Mouse (Mus musculus): ENCODE results near the gene Xkr7. TPM values are rescaled to one million over a fixed set of nuclear protein-coding genes. Genes with fewer than 3 reads are reported as not detected.

Xkr7 gene
- polyA plus RNA-seq (2016; fragmentation: Nextera tagmentation; extraction: Ambion mirVana) = 0.14 and 0.20 TPM in 2 replicates

GRCm38 (mm10) chr2:153031126-153032082, at the start of gene Xkr7:
Gene Xkr7, plus strand, starts transcription at chr2:153031852.
- Histone ChIP-seq H3K27me3 (ENCODE audit: poor library complexity, severe bottlenecking) (peaks cover 65% of the 10 kb centered on the region), H3K27ac (no peak within 1 kb of the TSS)

GRCm38 (mm10) chr2:152985582-152985981, 46.1 kb upstream of the Xkr7 start:
- H3K4me1 ChIP-seq = peaks cover 3% of the 10 kb centered on the region; the same call in 1 of the 2 replicates
- no peaks in the 10 kb centered on the region for H3K27me3 ChIP-seq (ENCODE audit: poor library complexity, severe bottlenecking)
- H3K27ac ChIP-seq = 0 out of 2 replicates have a peak overlapping the region, but pooled peaks have one; percentile 30
- WGBS = 18% methylated on average over 1 of the region's 1 CpGs
- H3K4me3 ChIP-seq = no peak overlapping the region
- no peak for DNase-seq (ENCODE audit: extremely low spot score, low spot score)
- no peaks in the 10 kb centered on the region for H3K36me3 ChIP-seq (replicated peaks)
- H3K9me3 ChIP-seq = no peaks in the 10 kb centered on the region

More at GRCm38 (mm10) chr2:153031126-153032082, at the start of gene Xkr7:
- Histone ChIP-seq H3K9me3 (no peaks in the 10 kb centered on the region), H3K36me3 (replicated peaks) (no peaks in the 10 kb centered on the region), H3K4me3 (peak within 1 kb of the TSS; percentile 64), H3K4me1 (peaks cover 20% of the 10 kb centered on the region)
- WGBS = 1% methylated on average over 53 of the region's 54 CpGs
- peak; percentile 25 for DNase-seq (ENCODE audit: extremely low spot score, low spot score)

GRCm38 (mm10) chr2:152991529-152991928, 40.1 kb upstream of the Xkr7 start:
- Histone ChIP-seq H3K4me1 (peaks cover 9% of the 10 kb centered on the region), H3K4me3 (no peak overlapping the region), H3K36me3 (replicated peaks) (no peaks in the 10 kb centered on the region), H3K27me3 (ENCODE audit: poor library complexity, severe bottlenecking) (no peaks in the 10 kb centered on the region), H3K27ac (no peak overlapping the region), H3K9me3 (no peaks in the 10 kb centered on the region)
- WGBS = 89% methylated on average over 9 of the region's 9 CpGs
- DNase-seq (ENCODE audit: extremely low spot score, low spot score) = no peak

GRCm38 (mm10) chr2:152997046-152997445, 34.6 kb upstream of the Xkr7 start:
- Histone ChIP-seq H3K36me3 (replicated peaks) (no peaks in the 10 kb centered on the region), H3K9me3 (no peaks in the 10 kb centered on the region), H3K4me3 (no peak overlapping the region), H3K27me3 (ENCODE audit: poor library complexity, severe bottlenecking) (0 out of 2 replicates have a peak, but pooled peaks cover under 1% of the 10 kb centered on the region), H3K27ac (no peak overlapping the region), H3K4me1 (peaks cover 9% of the 10 kb centered on the region)
- DNase-seq (ENCODE audit: extremely low spot score, low spot score) = no peak
- 78% methylated on average over 4 of the region's 4 CpGs for WGBS

GRCm38 (mm10) chr2:153002492-153003248, 29.0 kb upstream of the Xkr7 start:
- no peaks in the 10 kb centered on the region for H3K9me3 ChIP-seq
- 0 out of 2 replicates have a peak, but pooled peaks cover 9% of the 10 kb centered on the region for H3K27me3 ChIP-seq (ENCODE audit: poor library complexity, severe bottlenecking)
- 85% methylated on average over 15 of the region's 15 CpGs for WGBS
- H3K36me3 ChIP-seq (replicated peaks) = peaks cover 11% of the 10 kb centered on the region
- DNase-seq (ENCODE audit: extremely low spot score, low spot score) = no peak
- no peak overlapping the region for H3K27ac ChIP-seq
- H3K4me1 ChIP-seq = peaks cover 11% of the 10 kb centered on the region
- H3K4me3 ChIP-seq = no peak overlapping the region

GRCm38 (mm10) chr2:153003681-153004338, 27.8 kb upstream of the Xkr7 start:
- no peak for DNase-seq (ENCODE audit: extremely low spot score, low spot score)
- 0 out of 2 replicates have a peak, but pooled peaks cover 9% of the 10 kb centered on the region for H3K27me3 ChIP-seq (ENCODE audit: poor library complexity, severe bottlenecking)
- H3K4me1 ChIP-seq = peaks cover 11% of the 10 kb centered on the region
- peaks cover 22% of the 10 kb centered on the region for H3K36me3 ChIP-seq (replicated peaks)
- no peaks in the 10 kb centered on the region for H3K9me3 ChIP-seq
- H3K4me3 ChIP-seq = no peak overlapping the region
- WGBS = 72% methylated on average over 13 of the region's 13 CpGs
- peak overlapping the region; percentile 69; the same call in 1 of the 2 replicates for H3K27ac ChIP-seq

- DNase-seq (ENCODE audit: extremely low spot score, low spot score) = no peak
- 0 out of 2 replicates have a peak, but pooled peaks cover 9% of the 10 kb centered on the region for H3K27me3 ChIP-seq (ENCODE audit: poor library complexity, severe bottlenecking)
- peaks cover 11% of the 10 kb centered on the region for H3K4me1 ChIP-seq
- H3K4me3 ChIP-seq = no peak overlapping the region
- peaks cover 44% of the 10 kb centered on the region for H3K36me3 ChIP-seq (replicated peaks)
- WGBS = 89% methylated on average over 3 of the region's 3 CpGs
- H3K27ac ChIP-seq = no peak overlapping the region
- H3K9me3 ChIP-seq = no peaks in the 10 kb centered on the region
These were observed 25.7 kb upstream of the Xkr7 start for GRCm38 (mm10) chr2:153005981-153006380.

- H3K36me3 ChIP-seq (replicated peaks) = peaks cover 73% of the 10 kb centered on the region
- WGBS = 94% methylated on average over 12 of the region's 12 CpGs
These were observed 22.3 kb upstream of the Xkr7 start for GRCm38 (mm10) chr2:153009192-153009973.

GRCm38 (mm10) chr2:153013724-153014515, 17.7 kb upstream of the Xkr7 start:
- 92% methylated on average over 11 of the region's 11 CpGs for WGBS
- H3K9me3 ChIP-seq = no peaks in the 10 kb centered on the region
- peaks cover 19% of the 10 kb centered on the region for H3K4me1 ChIP-seq
- peak overlapping the region; percentile 86 for H3K4me3 ChIP-seq
- H3K36me3 ChIP-seq (replicated peaks) = peaks cover 50% of the 10 kb centered on the region
- no peak for DNase-seq (ENCODE audit: extremely low spot score, low spot score)
- peaks cover 22% of the 10 kb centered on the region for H3K27me3 ChIP-seq (ENCODE audit: poor library complexity, severe bottlenecking)
- no peak overlapping the region for H3K27ac ChIP-seq

More at GRCm38 (mm10) chr2:153009192-153009973, 22.3 kb upstream of the Xkr7 start:
- Histone ChIP-seq H3K27ac (no peak overlapping the region), H3K4me1 (peaks cover 10% of the 10 kb centered on the region), H3K27me3 (ENCODE audit: poor library complexity, severe bottlenecking) (no peaks in the 10 kb centered on the region), H3K4me3 (no peak overlapping the region), H3K9me3 (no peaks in the 10 kb centered on the region)
- no peak for DNase-seq (ENCODE audit: extremely low spot score, low spot score)

- no peaks in the 10 kb centered on the region for H3K9me3 ChIP-seq
- peak within 1 kb of the TSS; percentile 86 for H3K4me3 ChIP-seq
- peak within 1 kb of the TSS; percentile 83 for H3K27ac ChIP-seq
- DNase-seq (ENCODE audit: extremely low spot score, low spot score) = peak; percentile 95
- H3K27me3 ChIP-seq (ENCODE audit: poor library complexity, severe bottlenecking) = peaks cover 25% of the 10 kb centered on the region
- H3K36me3 ChIP-seq (replicated peaks) = peaks cover 40% of the 10 kb centered on the region
- peaks cover 19% of the 10 kb centered on the region for H3K4me1 ChIP-seq
- WGBS = 1% methylated on average over 54 of the region's 54 CpGs
These were observed 16.7 kb upstream of the Xkr7 start, which contains the start of gene Pdrg1 for GRCm38 (mm10) chr2:153014758-153015593. Gene Pdrg1, minus strand, starts transcription at chr2:153015427.
